Mouse (Mus musculus): ENCODE measurements around the gene Sptb. TPM values are rescaled to one million over a fixed set of nuclear protein-coding genes. Genes with fewer than 3 reads are reported as not detected.

The Sptb gene
- total and polyA plus RNA-seq, 3 experiments: 17.9 to 85.1 (median 35.4) TPM

DNA sequence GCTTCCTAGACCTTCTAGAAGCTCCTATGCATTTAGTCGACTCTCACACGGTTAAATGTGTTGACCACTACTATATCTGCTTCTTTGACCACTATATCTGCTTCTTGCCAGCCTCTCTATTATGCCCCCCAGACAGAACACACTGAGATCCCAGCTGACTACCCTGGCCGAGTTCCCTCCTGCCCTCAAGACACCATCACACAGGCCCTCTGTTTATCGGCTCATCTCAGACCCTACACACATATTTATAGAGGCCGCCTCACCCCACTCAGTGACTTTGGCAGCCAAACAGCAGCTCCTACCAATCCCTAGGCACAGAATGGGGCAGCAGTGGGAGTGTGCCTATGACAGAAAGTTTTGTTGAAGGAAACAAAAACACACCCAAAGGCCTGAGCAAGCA is 14.6 kb downstream of the Sptb start:
- Histone ChIP-seq H3K36me3 (ENCODE audit: control insufficient read depth in 1 of 2, insufficient read depth in 2 of 2, low read length in 2 of 2) (no peaks in the 10 kb centered on the region; a peak in 1 of 4 replicates), H3K4me1 (ENCODE audit: control insufficient read depth in 1 of 2, insufficient read depth in 2 of 2, low read length in 2 of 2) (peaks cover 0 to 3% of the 10 kb centered on the region in 2 experiments; a peak in 1 of 4 replicates), H3K9ac (ENCODE audit: control insufficient read depth, low read depth, low read length, poor library complexity, severe bottlenecking) (no peak overlapping the region)

GRCm38 (mm10) chr12:76694801-76695505 is 15.4 kb downstream of the Sptb start:
- H3K4me3 ChIP-seq (ENCODE audit: control insufficient read depth in 1 of 2, insufficient read depth in 1 of 2, low read depth in 2 of 2, low read length in 2 of 2): no peak overlapping the region
- peaks cover 0 to 3% of the 10 kb centered on the region in 2 experiments; a peak in 1 of 4 replicates for H3K4me1 ChIP-seq (ENCODE audit: control insufficient read depth in 1 of 2, insufficient read depth in 2 of 2, low read length in 2 of 2)
- no peaks in the 10 kb centered on the region; a peak in 1 of 4 replicates for H3K36me3 ChIP-seq (ENCODE audit: control insufficient read depth in 1 of 2, insufficient read depth in 2 of 2, low read length in 2 of 2)

More for the DNA sequence above, 14.6 kb downstream of the Sptb start:
- Histone ChIP-seq H3K79me2 (ENCODE audit: control insufficient read depth, insufficient read depth, low read length, poor library complexity) (peaks cover 1% of the 10 kb centered on the region; the same call in 1 of the 2 replicates), H3K27me3 (ENCODE audit: control insufficient read depth in 1 of 2, insufficient read depth in 2 of 2, low read length in 2 of 2) (no peaks in the 10 kb centered on the region), H3K27ac (ENCODE audit: control insufficient read depth, low read depth, low read length) (no peak overlapping the region), H3K9me3 (replicated peaks; ENCODE audit: insufficient read depth, low read length) (no peaks in the 10 kb centered on the region), H3K4me3 (ENCODE audit: control insufficient read depth in 1 of 2, insufficient read depth in 1 of 2, low read depth in 2 of 2, low read length in 2 of 2) (no peak overlapping the region)
- DNase-seq (ENCODE audit: low read depth, low spot score): no peak
- no peak for TF ChIP-seq HCFC1 (IDR thresholded peaks at IDR 0.05; ENCODE audit: low read depth, low read length)
- TF ChIP-seq NELFE (IDR thresholded peaks at IDR 0.05; ENCODE audit: low read depth, low read length): no peak
- no peak for TF ChIP-seq MXI1 (IDR thresholded peaks at IDR 0.05; ENCODE audit: low read depth, low read length)
- TF ChIP-seq MYB (IDR thresholded peaks at IDR 0.05; ENCODE audit: low read depth, low read length): no peak

GRCm38 (mm10) chr12:76687498-76688200 is 22.7 kb downstream of the Sptb start:
- Histone ChIP-seq H3K36me3 (ENCODE audit: control insufficient read depth in 1 of 2, insufficient read depth in 2 of 2, low read length in 2 of 2) (no peaks in the 10 kb centered on the region), H3K4me1 (ENCODE audit: control insufficient read depth in 1 of 2, insufficient read depth in 2 of 2, low read length in 2 of 2) (no peaks in the 10 kb centered on the region), H3K27me3 (ENCODE audit: control insufficient read depth in 1 of 2, insufficient read depth in 2 of 2, low read length in 2 of 2) (no peaks in the 10 kb centered on the region), H3K27ac (ENCODE audit: control insufficient read depth, low read depth, low read length) (no peak overlapping the region), H3K9ac (ENCODE audit: control insufficient read depth, low read depth, low read length, poor library complexity, severe bottlenecking) (no peak overlapping the region), H3K4me3 (ENCODE audit: control insufficient read depth in 1 of 2, insufficient read depth in 1 of 2, low read depth in 2 of 2, low read length in 2 of 2) (no peak overlapping the region), H3K79me2 (ENCODE audit: control insufficient read depth, insufficient read depth, low read length, poor library complexity) (0 out of 2 replicates have a peak, but pooled peaks cover 1% of the 10 kb centered on the region), H3K9me3 (replicated peaks; ENCODE audit: insufficient read depth, low read length) (no peaks in the 10 kb centered on the region)
- TF ChIP-seq MEF2A (IDR thresholded peaks at IDR 0.05; ENCODE audit: extremely low read depth, insufficient replicate concordance, low read depth, low read length, poor library complexity, severe bottlenecking): no peak
- no peak for TF ChIP-seq KAT2A (conservative IDR thresholded peaks at IDR 0.05; ENCODE audit: low read depth, low read length)
- no peak for TF ChIP-seq ZNF384 (IDR thresholded peaks at IDR 0.05; ENCODE audit: low read depth, low read length)
- TF ChIP-seq BHLHE40 (IDR thresholded peaks at IDR 0.05; ENCODE audit: borderline replicate concordance, low read depth, low read length): no peak
- TF ChIP-seq MAFK (IDR thresholded peaks at IDR 0.05; ENCODE audit: borderline replicate concordance, low read depth, low read length): no peak
- TF ChIP-seq MXI1 (IDR thresholded peaks at IDR 0.05; ENCODE audit: low read depth, low read length): no peak
- TF ChIP-seq POLR2AphosphoS2 (IDR thresholded peaks at IDR 0.05; ENCODE audit: low read length): no peak
- no peak for TF ChIP-seq NRF1 (IDR thresholded peaks at IDR 0.05; ENCODE audit: insufficient read depth, low read depth, low read length, poor library complexity, severe bottlenecking)
- no peak for TF ChIP-seq GABPA (IDR thresholded peaks at IDR 0.05; ENCODE audit: low read depth, low read length)
- no peak for TF ChIP-seq TCF12 (IDR thresholded peaks at IDR 0.05; ENCODE audit: low read depth, low read length)
- no peak for TF ChIP-seq TAL1 (IDR thresholded peaks at IDR 0.05; ENCODE audit: low read length)
- no peak for TF ChIP-seq USF1 (IDR thresholded peaks at IDR 0.05; ENCODE audit: low read depth, low read length)
- DNase-seq (ENCODE audit: low read depth, low spot score): no peak

More at GRCm38 (mm10) chr12:76694801-76695505, 15.4 kb downstream of the Sptb start:
- Histone ChIP-seq H3K27me3 (ENCODE audit: control insufficient read depth in 1 of 2, insufficient read depth in 2 of 2, low read length in 2 of 2) (no peaks in the 10 kb centered on the region), H3K9ac (ENCODE audit: control insufficient read depth, low read depth, low read length, poor library complexity, severe bottlenecking) (no peak overlapping the region), H3K27ac (ENCODE audit: control insufficient read depth, low read depth, low read length) (no peak overlapping the region), H3K79me2 (ENCODE audit: control insufficient read depth, insufficient read depth, low read length, poor library complexity) (peaks cover under 1% of the 10 kb centered on the region; the same call in 1 of the 2 replicates), H3K9me3 (replicated peaks; ENCODE audit: insufficient read depth, low read length) (no peaks in the 10 kb centered on the region)
- no peak for TF ChIP-seq ZC3H11A (IDR thresholded peaks at IDR 0.05; ENCODE audit: low read depth, low read length)
- no peak for TF ChIP-seq POLR2AphosphoS5 (IDR thresholded peaks at IDR 0.05; ENCODE audit: borderline replicate concordance, low read depth, low read length)
- no peak for TF ChIP-seq ELF1 (IDR thresholded peaks at IDR 0.05; ENCODE audit: low read depth, low read length)
- no peak for DNase-seq (ENCODE audit: low read depth, low spot score)

Data from MEL (cell line).